Mouse (Mus musculus) MEL (cell line): ENCODE data around the gene Ruvbl2. TPM values are rescaled to one million over a fixed set of nuclear protein-coding genes. Genes with fewer than 3 reads are reported as not detected.
"Not testable (repeated sequence)": the region's sequence is repeated elsewhere in the genome, so short reads cannot be mapped to it uniquely, and the experiment has no call there.

ENCODE experiments used
- DNase-seq: peaks from one replicate; pipeline ENCODE4 v3.0.0; 2011; ENCODE audit warnings: low read depth, low spot score
- H3K27ac ChIP-seq: 2 replicates; pipeline ENCODE4 v1.5.1; 2012; ENCODE audit warnings: low read depth, mild to moderate bottlenecking, control low read depth, low read length, moderate library complexity; ENCODE audit not compliant: control insufficient read depth
- H3K27me3 ChIP-seq, 2 experiments: fragments of 150-350 bp in 1 of 2; sonication (generic) in 1 of 2; 2 replicates each; pipeline ENCODE4 v1.6.1; 2012; ENCODE audit warnings: low read length in 2 of 2, mild to moderate bottlenecking in 2 of 2, improper control_type of control experiment in 1 of 2, moderate library complexity in 1 of 2; ENCODE audit not compliant: insufficient read depth in 2 of 2, control insufficient read depth in 1 of 2
- H3K36me3 ChIP-seq, 2 experiments: 2 replicates each; pipeline ENCODE4 v1.6.1; 2012 to 2014; ENCODE audit warnings: low read length in 2 of 2, improper control_type of control experiment in 1 of 2, inconsistent platforms in 1 of 2, mild to moderate bottlenecking in 1 of 2; ENCODE audit not compliant: insufficient read depth in 2 of 2, control insufficient read depth in 1 of 2
- H3K4me1 ChIP-seq, 2 experiments: fragments of 150-350 bp in 1 of 2; sonication (generic) in 1 of 2; 2 replicates each; pipeline ENCODE4 v1.6.1; 2012; ENCODE audit warnings: low read length in 2 of 2, improper control_type of control experiment in 1 of 2, mild to moderate bottlenecking in 1 of 2; ENCODE audit not compliant: insufficient read depth in 2 of 2, control insufficient read depth in 1 of 2
- H3K4me3 ChIP-seq, 2 experiments: fragments of 150-350 bp in 1 of 2; sonication (generic) in 1 of 2; 2 replicates each; pipeline ENCODE4 v1.5.1; 2012; ENCODE audit warnings: low read depth in 2 of 2, low read length in 2 of 2, mild to moderate bottlenecking in 2 of 2, moderate library complexity in 2 of 2, control low read depth in 1 of 2, improper control_type of control experiment in 1 of 2; ENCODE audit not compliant: control insufficient read depth in 1 of 2, insufficient read depth in 1 of 2
- H3K79me2 ChIP-seq: 2 replicates; pipeline ENCODE4 v1.6.1; 2012; ENCODE audit warnings: mild to moderate bottlenecking, low read length, moderate library complexity; ENCODE audit not compliant: control insufficient read depth, poor library complexity, insufficient read depth
- H3K9ac ChIP-seq: 2 replicates; pipeline ENCODE4 v1.6.1; 2012; ENCODE audit warnings: low read depth, mild to moderate bottlenecking, control low read depth, low read length, moderate library complexity; ENCODE audit not compliant: control insufficient read depth, poor library complexity, severe bottlenecking
- H3K9me3 ChIP-seq: fragments of 150-350 bp; sonication (generic); replicated peaks from 2 replicates; pipeline ENCODE4 v1.6.1; 2012; ENCODE audit warnings: mild to moderate bottlenecking, low read length, improper control_type of control experiment, moderate library complexity; ENCODE audit not compliant: insufficient read depth
- BHLHE40 ChIP-seq: IDR thresholded peaks from 2 replicates; pipeline ENCODE4 v1.6.1; 2012; ENCODE audit warnings: low read depth, mild to moderate bottlenecking, inconsistent platforms, low read length, improper control_type of control experiment, borderline replicate concordance
- CHD2 ChIP-seq: IDR thresholded peaks from 2 replicates; pipeline ENCODE4 v1.6.1; 2011; ENCODE audit warnings: low read length, improper control_type of control experiment
- ELF1 ChIP-seq: IDR thresholded peaks from 2 replicates; pipeline ENCODE4 v1.6.1; 2014; ENCODE audit warnings: low read depth, mild to moderate bottlenecking, inconsistent platforms, low read length, improper control_type of control experiment, moderate library complexity
- EP300 ChIP-seq, 2 experiments: IDR thresholded peaks; 2 replicates each; pipeline ENCODE4 v1.6.1; 2011; ENCODE audit warnings: improper control_type of control experiment in 2 of 2, low read length in 2 of 2, low read depth in 1 of 2, mild to moderate bottlenecking in 1 of 2
- HCFC1 ChIP-seq: IDR thresholded peaks from 2 replicates; pipeline ENCODE4 v1.6.1; 2012; ENCODE audit warnings: low read depth, mild to moderate bottlenecking, inconsistent platforms, low read length, improper control_type of control experiment, moderate library complexity
- MAX ChIP-seq: IDR thresholded peaks from 2 replicates; pipeline ENCODE4 v1.6.1; 2011; ENCODE audit warnings: low read length, improper control_type of control experiment
- MAZ ChIP-seq: IDR thresholded peaks from 2 replicates; pipeline ENCODE4 v1.6.1; 2012; ENCODE audit warnings: low read depth, mild to moderate bottlenecking, inconsistent platforms, low read length, improper control_type of control experiment
- MXI1 ChIP-seq: IDR thresholded peaks from 2 replicates; pipeline ENCODE4 v1.6.1; 2011; ENCODE audit warnings: mild to moderate bottlenecking, low read depth, low read length, improper control_type of control experiment
- NELFE ChIP-seq: IDR thresholded peaks from 2 replicates; pipeline ENCODE4 v1.6.1; 2011; ENCODE audit warnings: low read depth, low read length, improper control_type of control experiment
- POLR2A ChIP-seq, 2 experiments: IDR thresholded peaks; 2 replicates each; pipeline ENCODE4 v1.6.1; 2011 to 2012; ENCODE audit warnings: low read length in 2 of 2, mild to moderate bottlenecking in 2 of 2, control low read depth in 1 of 2, improper control_type of control experiment in 1 of 2, low read depth in 1 of 2, moderate library complexity in 1 of 2; ENCODE audit not compliant: control insufficient read depth in 1 of 2, insufficient read depth in 1 of 2, poor library complexity in 1 of 2
- POLR2AphosphoS2 ChIP-seq: IDR thresholded peaks from 2 replicates; pipeline ENCODE4 v1.6.1; 2011; ENCODE audit warnings: low read length, improper control_type of control experiment
- POLR2AphosphoS5 ChIP-seq: IDR thresholded peaks from 2 replicates; pipeline ENCODE4 v1.6.1; 2012; ENCODE audit warnings: low read depth, borderline replicate concordance, mild to moderate bottlenecking, inconsistent platforms, low read length, moderate library complexity, mixed read lengths
- SIN3A ChIP-seq: IDR thresholded peaks from 2 replicates; pipeline ENCODE4 v1.6.1; 2012; ENCODE audit warnings: low read length, improper control_type of control experiment, inconsistent platforms
- TBP ChIP-seq: IDR thresholded peaks from 2 replicates; pipeline ENCODE4 v1.8.0; 2011; ENCODE audit warnings: low read depth, low read length, improper control_type of control experiment
- TCF12 ChIP-seq: IDR thresholded peaks from 2 replicates; pipeline ENCODE4 v1.6.1; 2014; ENCODE audit warnings: low read depth, mild to moderate bottlenecking, inconsistent platforms, low read length, improper control_type of control experiment, moderate library complexity
- USF1 ChIP-seq: IDR thresholded peaks from 2 replicates; pipeline ENCODE4 v1.6.1; 2014; ENCODE audit warnings: low read depth, mild to moderate bottlenecking, inconsistent platforms, low read length, improper control_type of control experiment, moderate library complexity
- ZKSCAN1 ChIP-seq: IDR thresholded peaks from 2 replicates; pipeline ENCODE4 v1.6.1; 2012; ENCODE audit warnings: low read depth, mild to moderate bottlenecking, inconsistent platforms, low read length, improper control_type of control experiment, moderate library complexity
- ZMIZ1 ChIP-seq: IDR thresholded peaks from 2 replicates; pipeline ENCODE4 v1.6.1; 2012; ENCODE audit warnings: low read depth, mild to moderate bottlenecking, inconsistent platforms, low read length, improper control_type of control experiment, moderate library complexity
- polyA plus RNA-seq, 2 experiments: library from polyadenylated mRNA; stranded (reverse) in 1 of 2; unstranded in 1 of 2; fragments of >175 nt in 1 of 2; fragments of >200 nt in 1 of 2; gene quantifications; 2 replicates each; pipeline versions ENCODE4 v1.2.1 to v1.2.4; 2012; ENCODE audit warnings: low replicate concordance in 2 of 2, low read depth in 1 of 2; ENCODE audit not compliant: insufficient read length in 2 of 2, insufficient read depth in 1 of 2, missing spikeins in 1 of 2
- total RNA-seq: library from RNA; depleted of rRNA; stranded (reverse); fragments of 300-350 nt; gene quantifications from 2 replicates; pipeline ENCODE4 v1.2.3, GENCODE M21; 2012

Gene Ruvbl2
- total and polyA plus RNA-seq, 3 experiments: 434 to 758 TPM; not detected in 1

DNA sequence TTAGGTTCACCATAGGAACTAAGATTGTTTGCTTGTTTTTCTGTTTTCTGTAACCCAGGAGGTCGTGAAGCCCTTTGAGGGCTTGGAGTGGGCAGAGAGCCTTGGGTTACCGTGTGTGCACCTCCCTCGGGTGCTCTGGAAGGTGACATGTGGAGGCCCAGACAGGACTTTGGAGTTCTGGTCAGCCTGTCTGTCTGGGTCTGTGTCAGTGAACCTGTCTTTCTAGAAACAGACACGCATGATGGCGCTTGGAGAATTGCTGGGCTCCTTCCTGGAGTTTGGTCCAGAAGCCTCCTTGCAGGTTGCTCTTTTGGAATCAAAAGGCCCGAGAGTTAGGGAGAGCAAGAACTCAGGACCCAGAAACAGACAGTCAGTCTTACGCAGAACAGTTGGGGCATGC lies 22.5 kb upstream of the Ruvbl2 start:
- no peaks in the 10 kb centered on the region for H3K9me3 ChIP-seq
- H3K36me3 ChIP-seq: peaks cover 7 to 22% of the 10 kb centered on the region in 2 experiments
- peaks cover 7 to 26% of the 10 kb centered on the region in 2 experiments; a peak in 3 of 4 replicates for H3K4me1 ChIP-seq
- peak overlapping the region; percentile 76 for H3K9ac ChIP-seq
- peak overlapping the region; percentile 21 to 51 for H3K4me3 ChIP-seq
- no peaks in the 10 kb centered on the region for H3K27me3 ChIP-seq
- 0 out of 4 replicates have a peak, but pooled peaks of 1 of the 2 experiments have one; percentile 10 for TF ChIP-seq POLR2A (IDR thresholded peaks at IDR 0.05; ENCODE audit: control insufficient read depth in 1 of 2, insufficient read depth in 1 of 2, low read depth in 1 of 2, low read length in 2 of 2, poor library complexity in 1 of 2)
- TF ChIP-seq SIN3A: no peak
- peak overlapping the region; percentile 96 for H3K27ac ChIP-seq
- no peak for DNase-seq
- H3K79me2 ChIP-seq: peaks cover 29% of the 10 kb centered on the region

DNA sequence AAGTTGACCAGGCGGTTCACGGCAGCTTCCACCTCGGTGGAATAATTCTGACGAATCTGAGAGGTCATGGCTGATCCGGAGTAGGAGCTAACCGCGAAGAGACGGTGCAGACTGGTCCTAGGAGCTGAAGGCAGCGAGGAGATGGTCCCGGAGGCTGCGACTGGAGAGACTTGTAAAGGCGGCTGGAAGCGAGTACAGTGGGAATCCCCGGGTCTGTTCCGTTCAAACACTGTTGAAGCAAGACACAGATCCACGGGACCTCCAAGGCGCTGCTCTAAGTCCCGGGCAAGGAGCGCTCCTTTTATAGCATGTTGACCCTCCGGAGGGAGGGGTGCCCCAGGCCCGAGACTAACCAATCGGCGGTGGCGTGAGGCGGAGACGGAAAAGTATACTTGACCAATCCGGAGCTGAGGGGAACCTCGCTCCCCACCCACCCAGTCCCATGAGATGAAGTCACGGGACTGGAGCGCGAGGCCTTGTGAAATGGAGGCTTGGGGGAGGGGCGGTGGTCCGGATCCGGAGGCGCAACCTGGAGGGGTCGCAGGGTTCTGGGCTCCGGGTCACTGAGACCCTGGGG lies 21.8 kb upstream of the Ruvbl2 start, which contains the start of gene Ftl1:
Gene Ftl1 (minus strand): TSS at position 321 of the 577 bp plus-strand sequence.
- TF ChIP-seq MAX (peak; percentile 38; the same call in 1 of the 2 replicates), ZMIZ1 (peak; percentile 98), TCF12 (0 out of 2 replicates have a peak, but pooled peaks have one; percentile 34), EP300 (IDR thresholded peaks at IDR 0.05; ENCODE audit: low read depth in 1 of 2, low read length in 2 of 2) (peak in 1 of 2 experiments; percentile 37; a peak in 1 of 4 replicates), ELF1 (0 out of 2 replicates have a peak, but pooled peaks have one; percentile 45), MXI1 (peak; percentile 60), TBP (peak; percentile 98), HCFC1 (peak; percentile 64), POLR2A (IDR thresholded peaks at IDR 0.05; ENCODE audit: control insufficient read depth in 1 of 2, insufficient read depth in 1 of 2, low read depth in 1 of 2, low read length in 2 of 2, poor library complexity in 1 of 2) (peak; percentile 94 to 97), POLR2AphosphoS2 (peak; percentile 98), ZKSCAN1 (0 out of 2 replicates have a peak, but pooled peaks have one; percentile 28), MAZ (peak; percentile 95), CHD2 (peak; percentile 53; the same call in 1 of the 2 replicates), NELFE (peak; percentile 98), BHLHE40 (peak; percentile 95), USF1 (peak; percentile 85), POLR2AphosphoS5 (peak; percentile 90; the same call in 1 of the 2 replicates)
- Histone ChIP-seq H3K4me1 (peaks cover 7 to 22% of the 10 kb centered on the region in 2 experiments; a peak in 3 of 4 replicates), H3K36me3 (peaks cover 7 to 22% of the 10 kb centered on the region in 2 experiments)

More for the DNA sequence above, 21.8 kb upstream of the Ruvbl2 start, which contains the start of gene Ftl1:
- H3K27me3 ChIP-seq, H3K9me3 ChIP-seq: not testable (repeated sequence)
- peak within 1 kb of the TSS; percentile 93 for H3K9ac ChIP-seq
- H3K4me3 ChIP-seq: peak within 1 kb of the TSS; percentile 78 to 80
- peak within 1 kb of the TSS; percentile 96 for H3K27ac ChIP-seq
- peak; percentile 98 for DNase-seq
- H3K79me2 ChIP-seq: peaks cover 24% of the 10 kb centered on the region
